Mouse (Mus musculus) intestine, embryonic 16.5 days (tissue): Measurements from ENCODE around the gene Ssbp3. TPM values are rescaled to one million over a fixed set of nuclear protein-coding genes. Genes with fewer than 3 reads are reported as not detected.

ENCODE experiments used
- ATAC-seq: fragments of 200-750 bp; cut with Nextera tagmentation; 2 replicates; pipeline ENCODE4 v1.8.0; 2017; ENCODE audit warnings: moderate TSS enrichment, moderate library complexity
- H3K27ac ChIP-seq: fragments of 300-500 bp; sonication (generic); 2 replicates; pipeline ENCODE4 v1.5.1; 2014; ENCODE audit warnings: mild to moderate bottlenecking, low read length
- H3K27me3 ChIP-seq: fragments of 300-500 bp; sonication (generic); replicated peaks from 2 replicates; pipeline ENCODE4 v1.6.1; 2014; ENCODE audit warnings: low read length, control low read depth, mixed read lengths; ENCODE audit not compliant: control insufficient read depth, insufficient read depth
- H3K36me3 ChIP-seq: fragments of 300-500 bp; sonication (generic); 2 replicates; pipeline ENCODE4 v1.6.1; 2014; ENCODE audit warnings: low read length, control low read depth; ENCODE audit not compliant: control insufficient read depth, insufficient read depth
- H3K4me1 ChIP-seq: fragments of 300-500 bp; sonication (generic); 2 replicates; pipeline ENCODE4 v1.6.1; 2014; ENCODE audit warnings: low read length, control low read depth, mixed read lengths; ENCODE audit not compliant: control insufficient read depth, insufficient read depth
- H3K4me2 ChIP-seq: fragments of 300-500 bp; sonication (generic); 2 replicates; pipeline ENCODE4 v1.6.1; 2014; ENCODE audit warnings: low read depth, low read length, control low read depth
- H3K4me3 ChIP-seq: fragments of 300-500 bp; sonication (generic); 2 replicates; pipeline ENCODE4 v1.5.1; 2014; ENCODE audit warnings: mild to moderate bottlenecking, low read length
- H3K9ac ChIP-seq: fragments of 300-500 bp; sonication (generic); 2 replicates; pipeline ENCODE4 v1.6.1; 2014; ENCODE audit warnings: low read depth, low read length
- H3K9me3 ChIP-seq: fragments of 300-500 bp; sonication (generic); 2 replicates; pipeline ENCODE4 v1.6.1; 2016; ENCODE audit warnings: low read length, control low read depth; ENCODE audit not compliant: control insufficient read depth
- WGBS: fragments of 180-500 bp; shearing (Covaris S2); extraction: QIAGEN DNeasy Blood & Tissue Kit; methylation state at CpG from one replicate; pipeline ENCODE4 v1.1.7; 2014; 5-methylcytosine and 5-hydroxymethylcytosine counted together
- polyA plus RNA-seq: library from polyadenylated mRNA; unstranded; fragments of >200 nt; fragmentation: Nextera tagmentation; extraction: Ambion mirVana; gene quantifications from 2 replicates; pipeline ENCODE4 v1.2.1, GENCODE M21; 2015

The Ssbp3 gene
- polyA plus RNA-seq, 1 experiment from 2014 or later, result 38.0 TPM

- Histone ChIP-seq H3K4me1 (no peaks in the 10 kb centered on the region), H3K36me3 (peaks cover 10% of the 10 kb centered on the region), H3K9me3 (no peaks in the 10 kb centered on the region), H3K9ac (no peak overlapping the region), H3K4me3 (no peak overlapping the region), H3K27ac (no peak overlapping the region), H3K27me3 (no peaks in the 10 kb centered on the region), H3K4me2 (no peak overlapping the region)
- no peak for ATAC-seq
- 47% methylated on average over 4 of the region's 4 CpGs for WGBS
These were observed 141.4 kb downstream of the Ssbp3 start for GRCm38 (mm10) chr4:107051889-107052288.

- no peak overlapping the region for H3K4me2 ChIP-seq
- peaks cover 3% of the 10 kb centered on the region; the same call in 1 of the 2 replicates for H3K36me3 ChIP-seq
- no peak for ATAC-seq
- no peaks in the 10 kb centered on the region for H3K27me3 ChIP-seq
- H3K27ac ChIP-seq, result no peak overlapping the region
- H3K9me3 ChIP-seq, result no peaks in the 10 kb centered on the region
- no peak overlapping the region for H3K4me3 ChIP-seq
- H3K9ac ChIP-seq, result no peak overlapping the region
- H3K4me1 ChIP-seq, result no peaks in the 10 kb centered on the region
- WGBS, result 57% methylated on average over 5 of the region's 5 CpGs
These were observed 142.6 kb downstream of the Ssbp3 start for GRCm38 (mm10) chr4:107052962-107053553.

- H3K36me3 ChIP-seq, result peaks cover 3% of the 10 kb centered on the region; the same call in 1 of the 2 replicates
- H3K9me3 ChIP-seq, result no peaks in the 10 kb centered on the region
- no peak for ATAC-seq
- no peak overlapping the region for H3K9ac ChIP-seq
- whole genome bisulfite sequencing, result 84% methylated on average over 3 of the region's 3 CpGs
- H3K4me3 ChIP-seq, result no peak overlapping the region
- H3K4me1 ChIP-seq, result no peaks in the 10 kb centered on the region
- H3K27me3 ChIP-seq, result no peaks in the 10 kb centered on the region
- no peak overlapping the region for H3K4me2 ChIP-seq
- no peak overlapping the region for H3K27ac ChIP-seq
These were observed 145.6 kb downstream of the Ssbp3 start for GRCm38 (mm10) chr4:107056088-107056487.

GRCm38 (mm10) chr4:107058346-107058745 is 147.8 kb downstream of the Ssbp3 start:
- H3K4me2 ChIP-seq, result no peak overlapping the region
- H3K4me1 ChIP-seq, result no peaks in the 10 kb centered on the region
- H3K27ac ChIP-seq, result no peak overlapping the region
- 91% methylated on average over 5 of the region's 5 CpGs for WGBS
- peaks cover 14% of the 10 kb centered on the region; the same call in 1 of the 2 replicates for H3K36me3 ChIP-seq
- ATAC-seq, result no peak
- no peak overlapping the region for H3K4me3 ChIP-seq
- no peak overlapping the region for H3K9ac ChIP-seq
- no peaks in the 10 kb centered on the region for H3K9me3 ChIP-seq
- H3K27me3 ChIP-seq, result no peaks in the 10 kb centered on the region

- 83% methylated on average over 6 of the region's 6 CpGs for WGBS
- Histone ChIP-seq H3K4me3 (no peak overlapping the region), H3K9ac (no peak overlapping the region), H3K27me3 (no peaks in the 10 kb centered on the region), H3K36me3 (peaks cover 14% of the 10 kb centered on the region; the same call in 1 of the 2 replicates), H3K9me3 (no peaks in the 10 kb centered on the region), H3K27ac (no peak overlapping the region), H3K4me2 (no peak overlapping the region), H3K4me1 (no peaks in the 10 kb centered on the region)
- ATAC-seq, result no peak
These were observed 148.3 kb downstream of the Ssbp3 start for GRCm38 (mm10) chr4:107058781-107059180.

- no peak overlapping the region for H3K27ac ChIP-seq
- no peak overlapping the region for H3K9ac ChIP-seq
- no peak overlapping the region for H3K4me3 ChIP-seq
- WGBS, result 91% methylated on average over 4 of the region's 4 CpGs
- no peaks in the 10 kb centered on the region for H3K27me3 ChIP-seq
- H3K4me1 ChIP-seq, result peaks cover 6% of the 10 kb centered on the region; the same call in 1 of the 2 replicates
- no peaks in the 10 kb centered on the region for H3K9me3 ChIP-seq
- H3K4me2 ChIP-seq, result no peak overlapping the region
- peaks cover 18% of the 10 kb centered on the region for H3K36me3 ChIP-seq
- ATAC-seq, result no peak
These were observed 151.1 kb downstream of the Ssbp3 start for GRCm38 (mm10) chr4:107061560-107061959.

- Histone ChIP-seq H3K27ac (no peak overlapping the region), H3K4me3 (no peak overlapping the region), H3K9ac (no peak overlapping the region), H3K9me3 (no peaks in the 10 kb centered on the region), H3K36me3 (peaks cover 15% of the 10 kb centered on the region), H3K4me2 (no peak overlapping the region), H3K4me1 (peaks cover 6% of the 10 kb centered on the region; the same call in 1 of the 2 replicates), H3K27me3 (no peaks in the 10 kb centered on the region)
- no peak for ATAC-seq
- 86% methylated on average over 3 of the region's 3 CpGs for WGBS
These were observed 152.7 kb downstream of the Ssbp3 start for GRCm38 (mm10) chr4:107063214-107063613.

- 97% methylated on average over 5 of the region's 5 CpGs for whole genome bisulfite sequencing
- Histone ChIP-seq H3K36me3 (peaks cover 15% of the 10 kb centered on the region), H3K9me3 (no peaks in the 10 kb centered on the region), H3K27ac (no peak overlapping the region), H3K4me2 (no peak overlapping the region), H3K9ac (no peak overlapping the region), H3K4me1 (peaks cover 6% of the 10 kb centered on the region; the same call in 1 of the 2 replicates), H3K27me3 (no peaks in the 10 kb centered on the region), H3K4me3 (no peak overlapping the region)
- ATAC-seq, result no peak
These were observed 154.0 kb downstream of the Ssbp3 start for GRCm38 (mm10) chr4:107064394-107065098.

GRCm38 (mm10) chr4:107066252-107067124 is 156.0 kb downstream of the Ssbp3 start, which contains the start of the genes Mrpl37 and Cyb5rl:
Gene Mrpl37, minus strand, starts transcription at chr4:107066868.
Gene Cyb5rl, plus strand, starts transcription at chr4:107066988.
- ATAC-seq, result peak; percentile 99
- H3K27me3 ChIP-seq, result no peaks in the 10 kb centered on the region
- peaks cover 15% of the 10 kb centered on the region for H3K36me3 ChIP-seq
- peak within 1 kb of the TSS; percentile 89 for H3K9ac ChIP-seq
- WGBS, result under 1% methylated on average over 60 of the region's 60 CpGs
- H3K9me3 ChIP-seq, result no peaks in the 10 kb centered on the region
- peak within 1 kb of the TSS; percentile 95 for H3K4me2 ChIP-seq
- peak within 1 kb of the TSS; percentile 82 for H3K4me3 ChIP-seq
- peak within 1 kb of the TSS; percentile 55 for H3K27ac ChIP-seq
- peaks cover 6% of the 10 kb centered on the region; the same call in 1 of the 2 replicates for H3K4me1 ChIP-seq
